Mouse (Mus musculus): Measurements from ENCODE around the gene Hpd.

DNA sequence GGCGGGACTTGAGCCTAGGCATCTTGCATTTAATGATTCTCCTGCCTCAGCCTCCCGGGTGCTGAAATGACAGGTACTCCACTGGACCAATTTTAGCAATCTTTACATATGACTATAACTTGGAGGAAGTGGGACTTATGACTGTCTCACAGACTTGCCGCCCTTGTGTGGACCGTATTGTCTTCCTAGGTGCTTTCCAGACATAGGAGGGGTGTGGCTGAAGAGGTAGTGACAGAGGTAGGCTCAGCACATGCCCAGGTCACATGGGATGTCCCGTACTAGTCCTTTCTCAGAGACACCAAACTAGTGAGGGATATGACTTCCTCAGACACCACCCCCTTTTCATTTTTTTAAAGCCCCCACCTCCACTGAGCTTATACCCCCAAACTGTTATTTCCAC is 3.7 kb downstream of the Hpd start:
- no peak for TF ChIP-seq CTCF (conservative IDR thresholded peaks at IDR 0.05 in 1 of 2, IDR thresholded peaks at IDR 0.05 in 1 of 2; ENCODE audit: low read depth in 2 of 2, low read length in 2 of 2)
- TF ChIP-seq POLR2AphosphoS2 (IDR thresholded peaks at IDR 0.05; ENCODE audit: low read depth, low read length), result no peak
- TF ChIP-seq MAFK (IDR thresholded peaks at IDR 0.05; ENCODE audit: insufficient replicate concordance, low read length), result no peak
- TF ChIP-seq ETS1 (conservative IDR thresholded peaks at IDR 0.05; ENCODE audit: low read depth, low read length), result no peak
- TF ChIP-seq USF2 (conservative IDR thresholded peaks at IDR 0.05; ENCODE audit: low read depth, low read length), result no peak
- TF ChIP-seq POLR2A (IDR thresholded peaks at IDR 0.05; ENCODE audit: low read depth, low read length), result no peak
- TF ChIP-seq NELFE (IDR thresholded peaks at IDR 0.05; ENCODE audit: low read depth, low read length), result no peak
- TF ChIP-seq E2F4 (IDR thresholded peaks at IDR 0.05; ENCODE audit: insufficient replicate concordance, low read depth, low read length), result no peak
- 0 out of 2 replicates have a peak, but pooled peaks have one; percentile 14 for TF ChIP-seq NRF1 (IDR thresholded peaks at IDR 0.05; ENCODE audit: low read depth, low read length)
- no peak for TF ChIP-seq JUND (conservative IDR thresholded peaks at IDR 0.05; ENCODE audit: low read depth, low read length)
- TF ChIP-seq HCFC1 (IDR thresholded peaks at IDR 0.05; ENCODE audit: low read depth, low read length), result no peak
- no peak for TF ChIP-seq USF1 (IDR thresholded peaks at IDR 0.05; ENCODE audit: low read depth, low read length)

Data from CH12.LX (cell line).